Mouse (Mus musculus) spleen, adult 2 months (tissue): ENCODE results near the gene Zfand2b. TPM values are rescaled to one million over a fixed set of nuclear protein-coding genes. Genes with fewer than 3 reads are reported as not detected.
A peak's percentile ranks its signal among the peaks of the same experiment; 100 is the strongest.

ENCODE experiments used
- DNase-seq, 2 experiments: peaks; one replicate each; pipeline versions ENCODE4 v3.0.0 to v3.0.0-alpha.2; 2012 to 2021; ENCODE audit warnings: low spot score in 2 of 2, low read depth in 1 of 2
- H3K27ac ChIP-seq: fragments of 200-500 bp; 2 replicates; pipeline ENCODE4 v1.5.1; 2012; ENCODE audit warnings: low read length, inconsistent platforms; ENCODE audit not compliant: insufficient read depth
- H3K27me3 ChIP-seq: fragments of 200-500 bp; 2 replicates; pipeline ENCODE4 v1.6.1; 2012; ENCODE audit warnings: mild to moderate bottlenecking, moderate library complexity, low read length, inconsistent platforms; ENCODE audit not compliant: control insufficient read depth, insufficient read depth
- H3K36me3 ChIP-seq: fragments of 200-500 bp; 2 replicates; pipeline ENCODE4 v1.6.1; 2012; ENCODE audit warnings: mild to moderate bottlenecking, low read length, inconsistent platforms; ENCODE audit not compliant: control insufficient read depth, insufficient read depth
- H3K4me1 ChIP-seq: fragments of 200-500 bp; 2 replicates; pipeline ENCODE4 v1.6.1; 2011; ENCODE audit warnings: inconsistent platforms; ENCODE audit not compliant: control insufficient read depth, insufficient read depth, insufficient read length
- H3K4me3 ChIP-seq: fragments of 200-500 bp; 2 replicates; pipeline ENCODE4 v1.5.1; 2011; ENCODE audit warnings: mild to moderate bottlenecking, inconsistent platforms; ENCODE audit not compliant: insufficient read depth, insufficient read length; ENCODE audit errors: extremely low read depth
- CTCF ChIP-seq: fragments of 200-500 bp; IDR thresholded peaks from 2 replicates; pipeline ENCODE4 v1.5.1; 2011; ENCODE audit warnings: mild to moderate bottlenecking, inconsistent platforms; ENCODE audit not compliant: insufficient read depth, insufficient read length, insufficient replicate concordance; ENCODE audit errors: extremely low read depth
- POLR2A ChIP-seq: fragments of 200-500 bp; IDR thresholded peaks from 2 replicates; pipeline ENCODE4 v1.6.1; 2011; ENCODE audit warnings: low read depth, low read length, inconsistent platforms
- WGBS: fragments of 180-500 bp; shearing (Covaris S2); methylation state at CpG from one replicate; pipeline ENCODE4 v1.1.7; 2018; 5-methylcytosine and 5-hydroxymethylcytosine counted together
- polyA plus RNA-seq: library from polyadenylated mRNA; depleted of rRNA; stranded (reverse); fragments of >200 nt; gene quantifications from 2 replicates; pipeline ENCODE4 v1.2.3, GENCODE M21; 2012

Zfand2b gene
- polyA plus RNA-seq, 1 experiment = 47.7 TPM

DNA sequence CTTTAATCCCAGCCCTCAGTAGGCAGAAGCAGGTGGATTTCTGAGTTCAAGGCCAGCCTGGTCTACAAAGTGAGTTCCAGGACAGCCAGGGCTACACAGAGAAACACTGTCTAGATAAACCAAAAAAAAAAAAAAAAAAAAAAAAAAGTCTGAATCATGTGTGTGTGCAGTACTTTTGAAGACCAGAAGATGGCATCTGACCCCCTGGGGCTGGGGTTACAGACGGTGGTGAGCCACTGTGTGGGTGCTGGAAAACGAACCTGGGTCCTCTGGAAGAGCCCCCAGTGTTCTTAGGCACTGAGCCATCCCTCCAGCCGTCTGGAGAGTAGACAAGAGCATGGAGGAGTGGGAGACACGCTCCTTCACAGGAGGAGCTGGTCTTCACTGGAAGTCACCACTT, 13.7 kb downstream of the Zfand2b start:
- WGBS = 86% methylated on average over 4 of the region's 4 CpGs
- Histone ChIP-seq H3K4me1 (peaks cover 8% of the 10 kb centered on the region), H3K27me3 (no peaks in the 10 kb centered on the region), H3K36me3 (peaks cover 26% of the 10 kb centered on the region), H3K27ac (no peak overlapping the region), H3K4me3 (no peak overlapping the region)
- no peak for DNase-seq
- TF ChIP-seq POLR2A (no peak), CTCF (no peak)

- Histone ChIP-seq H3K27ac (no peak overlapping the region), H3K36me3 (peaks cover 26% of the 10 kb centered on the region), H3K4me1 (no peaks in the 10 kb centered on the region; the same call in 1 of the 2 replicates), H3K27me3 (no peaks in the 10 kb centered on the region), H3K4me3 (no peak overlapping the region)
- WGBS = 98% methylated on average over 11 of the region's 11 CpGs
- DNase-seq = no peak
- TF ChIP-seq CTCF (no peak), POLR2A (no peak)
Measured at GRCm38 (mm10) chr1:75185495-75185894, 17.0 kb downstream of the Zfand2b start.

DNA sequence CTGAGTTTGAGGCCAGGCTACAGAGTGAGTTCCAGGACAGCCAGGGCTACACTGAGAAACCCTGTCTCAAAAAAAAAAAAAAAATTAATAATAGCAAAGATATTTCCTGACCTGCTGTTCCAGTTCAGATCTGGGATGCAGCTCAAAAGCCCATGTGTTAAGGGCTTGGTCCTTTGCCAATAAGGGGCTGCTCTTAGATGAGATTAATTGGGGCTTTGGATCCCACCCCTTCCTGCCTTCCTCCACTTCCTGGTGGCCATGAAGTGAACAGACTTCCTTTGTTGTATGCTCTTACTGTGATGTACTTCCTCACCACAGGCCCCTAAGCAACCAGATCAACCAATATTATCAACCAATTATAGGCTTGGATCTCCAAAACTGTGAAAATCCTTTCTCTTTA, 18.7 kb downstream of the Zfand2b start:
- Histone ChIP-seq H3K27me3 (no peaks in the 10 kb centered on the region), H3K4me3 (no peak overlapping the region), H3K36me3 (peaks cover 26% of the 10 kb centered on the region), H3K27ac (no peak overlapping the region), H3K4me1 (peaks cover 6% of the 10 kb centered on the region)
- TF ChIP-seq CTCF (no peak), POLR2A (no peak)
- no peak for DNase-seq

- Histone ChIP-seq H3K36me3 (peaks cover 19% of the 10 kb centered on the region), H3K27ac (no peak overlapping the region), H3K4me1 (peaks cover 6% of the 10 kb centered on the region), H3K4me3 (no peak overlapping the region), H3K27me3 (no peaks in the 10 kb centered on the region)
- no peak for DNase-seq
- no peak for TF ChIP-seq POLR2A
- no peak for TF ChIP-seq CTCF
- 25% methylated on average over 2 of the region's 2 CpGs for WGBS
Measured at GRCm38 (mm10) chr1:75187914-75188483, 19.6 kb downstream of the Zfand2b start.

GRCm38 (mm10) chr1:75190577-75190976, 22.1 kb downstream of the Zfand2b start:
- no peak for DNase-seq
- peaks cover 6% of the 10 kb centered on the region for H3K4me1 ChIP-seq
- peaks cover 11% of the 10 kb centered on the region for H3K36me3 ChIP-seq
- no peak for TF ChIP-seq POLR2A
- no peak for TF ChIP-seq CTCF
- 76% methylated on average over 2 of the region's 2 CpGs for WGBS
- no peak overlapping the region for H3K4me3 ChIP-seq
- no peaks in the 10 kb centered on the region for H3K27me3 ChIP-seq
- H3K27ac ChIP-seq = no peak overlapping the region

DNA sequence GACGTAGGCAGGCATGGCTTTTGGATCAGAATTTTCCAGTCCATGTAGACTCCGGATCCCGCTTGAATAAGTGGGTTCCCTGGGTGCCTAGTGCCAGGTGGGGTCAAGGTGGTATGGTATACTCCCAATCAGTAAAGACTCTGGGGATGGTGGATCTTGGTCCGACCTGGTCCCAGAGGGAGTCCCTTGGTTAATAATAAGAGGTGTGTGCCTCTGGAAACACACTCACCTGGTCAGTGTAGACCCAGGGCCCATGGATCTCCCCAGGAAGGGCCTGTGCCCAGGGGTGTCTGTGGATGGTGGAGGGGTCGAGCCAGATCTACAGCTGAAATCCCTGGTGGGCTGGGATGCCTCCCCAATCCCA, 22.8 kb downstream of the Zfand2b start:
- Histone ChIP-seq H3K4me1 (peaks cover 6% of the 10 kb centered on the region), H3K27me3 (no peaks in the 10 kb centered on the region), H3K4me3 (peak overlapping the region; percentile 97), H3K27ac (peak overlapping the region; percentile 74; the same call in 1 of the 2 replicates), H3K36me3 (peaks cover 10% of the 10 kb centered on the region)
- WGBS = 51% methylated on average over 5 of the region's 5 CpGs
- TF ChIP-seq CTCF (no peak), POLR2A (no peak)
- DNase-seq = no peak

GRCm38 (mm10) chr1:75191622-75192402, 23.4 kb downstream of the Zfand2b start, which contains the start of the genes Ankzf1 and Atg9a:
Ankzf1 (plus strand) TSS chr1:75192151.
Atg9a (minus strand) TSS chr1:75192196.
- peak within 1 kb of the TSS; percentile 97 for H3K4me3 ChIP-seq
- H3K27ac ChIP-seq = peak within 1 kb of the TSS; percentile 81
- TF ChIP-seq POLR2A = no peak; the same call in none of the 2 replicates
- TF ChIP-seq CTCF = no peak
- no peaks in the 10 kb centered on the region for H3K27me3 ChIP-seq
- peak; percentile 92 to 93 for DNase-seq
- 1% methylated on average over 56 of the region's 56 CpGs for WGBS
- H3K4me1 ChIP-seq = peaks cover 6% of the 10 kb centered on the region
- peaks cover 10% of the 10 kb centered on the region for H3K36me3 ChIP-seq
